In genomic region chr5:117485411-117485810, GRCm38 (mm10) we compare ENCODE assay signal across 26 mouse cellular contexts.
DNase-seq lines count a peak whose midpoint lies in the region; ATAC-seq and TF ChIP-seq lines count a peak whose summit lies in the region.
"Had no signal": no experiment of that assay in that cellular context is flagged by ENCODE, and none has a peak within 500 bp of the region (broad histone marks: within the 10 kb centered on the region; RNA-seq: fewer than 3 reads in every experiment).

No protein-coding gene starts in this region.

- ATAC-seq in embryonic facial prominence, embryonic 15.5 days (ENCODE audit: insufficient number of reproducible peaks, low FRiP score, low TSS enrichment, low read depth): 0 out of 2 replicates have a peak, but pooled peaks have one; percentile 36
- ATAC-seq in granulocyte monocyte progenitor cell, adult 5-6 weeks (replicated peaks; ENCODE audit: poor library complexity, severe bottlenecking): peak; percentile 48
- ATAC-seq: activated CD4-positive, CD25-positive, alpha-beta regulatory T cell, adult 4 months; forebrain, embryonic 14.5 days; forebrain, embryonic 16.5 days; Patski had no signal

- WGBS in embryonic facial prominence, embryonic 15.5 days: 72% methylated on average over 6 of the region's 6 CpGs
- WGBS in embryonic facial prominence, embryonic 10.5 days: 88% methylated on average over 6 of the region's 6 CpGs

- H3K4me3 ChIP-seq in embryonic facial prominence, embryonic 15.5 days (replicated peaks): no peak overlapping the region
- no peak overlapping the region for H3K4me3 ChIP-seq in embryonic facial prominence, embryonic 10.5 days
- no peak overlapping the region for H3K4me3 ChIP-seq in MEL (ENCODE audit: control insufficient read depth in 1 of 2, insufficient read depth in 1 of 2, low read depth in 2 of 2, low read length in 2 of 2)
- H3K4me3 ChIP-seq: embryonic facial prominence, embryonic 12.5 days; erythroblast, embryonic 14.5 days; forebrain, embryonic 10.5 days; forebrain, embryonic 12.5 days had no signal

- H3K4me1 ChIP-seq in embryonic facial prominence, embryonic 15.5 days: no peaks in the 10 kb centered on the region
- H3K4me1 ChIP-seq in embryonic facial prominence, embryonic 10.5 days: peaks cover 4% of the 10 kb centered on the region
- H3K4me1 ChIP-seq in MEL (ENCODE audit: control insufficient read depth in 1 of 2, insufficient read depth in 2 of 2, low read length in 2 of 2): no peaks in the 10 kb centered on the region
- H3K4me1 ChIP-seq: embryonic facial prominence, embryonic 12.5 days; forebrain, embryonic 12.5 days had no signal

- TF ChIP-seq RAD21 in MEL (IDR thresholded peaks at IDR 0.05; ENCODE audit: low read depth, low read length): no peak

- H3K79me2 ChIP-seq in MEL (ENCODE audit: control insufficient read depth, insufficient read depth, low read length, poor library complexity): no peaks in the 10 kb centered on the region

- no peak for TF ChIP-seq POLR2A in MEL (IDR thresholded peaks at IDR 0.05; ENCODE audit: control insufficient read depth in 1 of 2, insufficient read depth in 1 of 2, low read depth in 1 of 2, low read length in 2 of 2, poor library complexity in 1 of 2)

- no peak for TF ChIP-seq EP300 in MEL (IDR thresholded peaks at IDR 0.05; ENCODE audit: low read depth in 1 of 2, low read length in 2 of 2)

- TF ChIP-seq CTCF in MEL (IDR thresholded peaks at IDR 0.05 in 2 of 3, conservative IDR thresholded peaks at IDR 0.05 in 1 of 3; ENCODE audit: control insufficient read depth in 1 of 3, insufficient read depth in 1 of 3, low read depth in 2 of 3, low read length in 3 of 3, poor library complexity in 1 of 3, severe bottlenecking in 1 of 3): no peak

- H3K4me2 ChIP-seq in embryonic facial prominence, embryonic 15.5 days (replicated peaks): no peak overlapping the region
- H3K4me2 ChIP-seq: embryonic facial prominence, embryonic 12.5 days; forebrain, embryonic 12.5 days had no signal

- no peaks in the 10 kb centered on the region for H3K9me3 ChIP-seq in embryonic facial prominence, embryonic 15.5 days (replicated peaks)
- H3K9me3 ChIP-seq in embryonic facial prominence, embryonic 10.5 days: no peaks in the 10 kb centered on the region
- no peaks in the 10 kb centered on the region for H3K9me3 ChIP-seq in MEL (replicated peaks; ENCODE audit: insufficient read depth, low read length)
- H3K9me3 ChIP-seq: embryonic facial prominence, embryonic 12.5 days; forebrain, embryonic 10.5 days; forebrain, embryonic 12.5 days had no signal

- H3K27ac ChIP-seq in embryonic facial prominence, embryonic 15.5 days (replicated peaks): no peak overlapping the region
- H3K27ac ChIP-seq in embryonic facial prominence, embryonic 10.5 days (replicated peaks): no peak overlapping the region
- no peak overlapping the region for H3K27ac ChIP-seq in MEL (ENCODE audit: control insufficient read depth, low read depth, low read length)
- H3K27ac ChIP-seq: embryonic facial prominence, embryonic 12.5 days; forebrain, embryonic 10.5 days; forebrain, embryonic 12.5 days had no signal

- H3K36me3 ChIP-seq in embryonic facial prominence, embryonic 15.5 days: no peaks in the 10 kb centered on the region
- H3K36me3 ChIP-seq in embryonic facial prominence, embryonic 10.5 days (replicated peaks): no peaks in the 10 kb centered on the region
- H3K36me3 ChIP-seq in MEL (ENCODE audit: control insufficient read depth in 1 of 2, insufficient read depth in 2 of 2, low read length in 2 of 2): no peaks in the 10 kb centered on the region
- H3K36me3 ChIP-seq: embryonic facial prominence, embryonic 12.5 days; forebrain, embryonic 10.5 days; forebrain, embryonic 12.5 days; G1E had no signal

- H3K27me3 ChIP-seq in embryonic facial prominence, embryonic 15.5 days: no peaks in the 10 kb centered on the region
- H3K27me3 ChIP-seq in embryonic facial prominence, embryonic 10.5 days (replicated peaks; ENCODE audit: low read depth, poor library complexity, severe bottlenecking): no peaks in the 10 kb centered on the region
- H3K27me3 ChIP-seq in MEL (ENCODE audit: control insufficient read depth in 1 of 2, insufficient read depth in 2 of 2, low read length in 2 of 2): no peaks in the 10 kb centered on the region
- H3K27me3 ChIP-seq: embryonic facial prominence, embryonic 12.5 days; forebrain, embryonic 12.5 days had no signal

- DNase-seq in embryonic facial prominence, embryonic 10.5 days (ENCODE audit: low spot score): no peak
- peak; percentile 37 for DNase-seq in A20 (ENCODE audit: low read depth, low spot score)
- DNase-seq in MEL (ENCODE audit: low read depth, low spot score): peak; percentile 55
- no peak for DNase-seq in Muller cell, postnatal 12 days (ENCODE audit: inconsistent ontology term)
- no peak for DNase-seq in left cerebral cortex, adult 18-20 months (ENCODE audit: low spot score in 2 of 2)
- no peak for DNase-seq in spleen, postnatal 10 days (ENCODE audit: low spot score in 2 of 2)
- DNase-seq: adrenal gland, adult 8-10 months; adrenal gland, postnatal 14 days; adrenal gland, postnatal 36 days; cerebellum, adult 11-12 months; cerebellum, adult 2 months; cerebellum, adult 9-10 months; cerebellum, postnatal 10 days; cerebellum, postnatal 25 days; embryo, embryonic 11 days had no signal

- H3K9ac ChIP-seq in embryonic facial prominence, embryonic 15.5 days: no peak overlapping the region
- no peak overlapping the region for H3K9ac ChIP-seq in MEL (ENCODE audit: control insufficient read depth, low read depth, low read length, poor library complexity, severe bottlenecking)
- H3K9ac ChIP-seq: embryonic facial prominence, embryonic 12.5 days; forebrain, embryonic 12.5 days had no signal

TF ChIP-seq in MEL, 35 proteins besides CTCF, POLR2A, EP300 and RAD21:
- no peak for TF ChIP-seq SMC3 (IDR thresholded peaks at IDR 0.05; ENCODE audit: low read depth, low read length)
- no peak for TF ChIP-seq HCFC1 (IDR thresholded peaks at IDR 0.05; ENCODE audit: low read depth, low read length)
- TF ChIP-seq CHD1 (IDR thresholded peaks at IDR 0.05; ENCODE audit: low read depth, low read length): no peak
- TF ChIP-seq ZKSCAN1 (IDR thresholded peaks at IDR 0.05; ENCODE audit: low read depth, low read length): no peak
- TF ChIP-seq ELF1 (IDR thresholded peaks at IDR 0.05; ENCODE audit: low read depth, low read length): no peak
- TF ChIP-seq MYB (IDR thresholded peaks at IDR 0.05; ENCODE audit: low read depth, low read length): no peak
- no peak for TF ChIP-seq ETS1 (IDR thresholded peaks at IDR 0.05; ENCODE audit: low read depth, low read length)
- TF ChIP-seq USF1 (IDR thresholded peaks at IDR 0.05; ENCODE audit: low read depth, low read length): no peak
- no peak for TF ChIP-seq SIN3A (IDR thresholded peaks at IDR 0.05; ENCODE audit: low read length)
- TF ChIP-seq MAX (IDR thresholded peaks at IDR 0.05; ENCODE audit: low read length): no peak
- TF ChIP-seq JUND (IDR thresholded peaks at IDR 0.05; ENCODE audit: low read depth, low read length): no peak
- TF ChIP-seq E2F4 (IDR thresholded peaks at IDR 0.05; ENCODE audit: borderline replicate concordance, low read depth, low read length): no peak
- TF ChIP-seq POLR2AphosphoS2 (IDR thresholded peaks at IDR 0.05; ENCODE audit: low read length): no peak
- no peak for TF ChIP-seq BHLHE40 (IDR thresholded peaks at IDR 0.05; ENCODE audit: borderline replicate concordance, low read depth, low read length)
- TF ChIP-seq GATA1 (IDR thresholded peaks at IDR 0.05; ENCODE audit: low read depth, low read length): no peak
- no peak for TF ChIP-seq MEF2A (IDR thresholded peaks at IDR 0.05; ENCODE audit: extremely low read depth, insufficient replicate concordance, low read depth, low read length, poor library complexity, severe bottlenecking)
- no peak for TF ChIP-seq KAT2A (conservative IDR thresholded peaks at IDR 0.05; ENCODE audit: low read depth, low read length)
- TF ChIP-seq MAZ (IDR thresholded peaks at IDR 0.05; ENCODE audit: low read depth, low read length): no peak
- no peak for TF ChIP-seq ZMIZ1 (IDR thresholded peaks at IDR 0.05; ENCODE audit: low read depth, low read length)

Comparison
In these comparisons a context has a peak if more than half of its experiments do, and no peak if none do; other contexts are left out.
1. DNase-seq: peak in A20 (single experiment) and MEL (single experiment); none in embryonic facial prominence, embryonic 10.5 days (single experiment), Muller cell, postnatal 12 days (single experiment), left cerebral cortex, adult 18-20 months (0 of 2) and spleen, postnatal 10 days (0 of 2).